Mouse (Mus musculus) layer of hippocampus, adult 8-10 months (tissue): ENCODE measurements at regions not wholly inside any gene's neighbourhood (a gene's known extent, or its start where the extent isn't known, plus 50 kb on each side); places are given as distances from the start of the nearest gene placed in this dataset.

ENCODE experiments used
- DNase-seq, 2 experiments: peaks; one replicate each; pipeline ENCODE4 v3.0.0; 2022; ENCODE audit warnings: low spot score in 2 of 2

DNA sequence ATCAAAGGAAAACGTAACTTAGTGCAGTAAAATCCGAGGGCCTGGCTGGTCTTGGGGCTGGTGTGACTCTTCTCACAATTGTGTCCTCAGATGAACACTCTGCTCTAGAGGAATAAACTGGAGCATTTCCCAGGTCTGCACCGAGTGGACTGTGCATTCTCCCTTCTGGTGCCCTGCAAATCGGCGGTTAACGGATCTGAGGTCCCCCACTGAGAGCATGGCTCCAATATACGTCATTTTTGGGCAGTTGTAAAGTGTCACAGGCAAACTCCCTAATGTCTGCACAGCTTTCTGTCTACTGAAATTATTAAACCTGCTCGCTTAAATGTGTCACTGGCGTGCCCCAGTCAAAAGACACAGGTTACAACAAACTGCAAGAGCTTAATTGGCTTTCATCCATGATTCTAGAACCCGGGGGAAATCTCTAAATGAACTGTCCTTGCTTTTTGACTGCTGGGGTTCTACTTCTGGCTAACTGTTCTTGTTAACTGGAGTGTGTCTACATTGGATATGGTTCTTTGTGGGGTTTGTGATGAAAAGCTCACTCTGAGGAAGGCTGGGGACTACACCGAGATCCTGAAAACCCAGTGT is 93.7 kb upstream of the Gm47985 start:
- no peak for DNase-seq

DNA sequence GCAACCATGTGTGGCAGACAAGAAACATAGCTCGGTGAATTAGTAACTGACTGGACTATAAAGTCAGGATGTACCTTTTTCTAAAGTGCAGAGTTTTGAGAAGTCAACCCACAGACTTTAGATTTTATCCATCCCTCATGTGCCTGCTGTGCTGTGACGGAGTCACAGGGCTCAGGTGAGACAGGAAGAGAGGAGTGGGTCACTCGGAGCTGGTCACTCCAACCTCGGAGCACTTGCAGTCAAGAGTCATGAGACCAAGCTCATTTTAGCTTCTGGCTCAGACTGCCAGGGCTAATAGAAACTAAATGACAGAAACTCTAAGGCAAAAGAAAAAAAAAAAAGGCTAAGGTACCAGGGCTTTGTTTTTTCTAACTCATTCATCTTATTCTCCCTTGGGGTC is 90.3 kb upstream of the Gm47985 start:
- DNase-seq = no peak

DNA sequence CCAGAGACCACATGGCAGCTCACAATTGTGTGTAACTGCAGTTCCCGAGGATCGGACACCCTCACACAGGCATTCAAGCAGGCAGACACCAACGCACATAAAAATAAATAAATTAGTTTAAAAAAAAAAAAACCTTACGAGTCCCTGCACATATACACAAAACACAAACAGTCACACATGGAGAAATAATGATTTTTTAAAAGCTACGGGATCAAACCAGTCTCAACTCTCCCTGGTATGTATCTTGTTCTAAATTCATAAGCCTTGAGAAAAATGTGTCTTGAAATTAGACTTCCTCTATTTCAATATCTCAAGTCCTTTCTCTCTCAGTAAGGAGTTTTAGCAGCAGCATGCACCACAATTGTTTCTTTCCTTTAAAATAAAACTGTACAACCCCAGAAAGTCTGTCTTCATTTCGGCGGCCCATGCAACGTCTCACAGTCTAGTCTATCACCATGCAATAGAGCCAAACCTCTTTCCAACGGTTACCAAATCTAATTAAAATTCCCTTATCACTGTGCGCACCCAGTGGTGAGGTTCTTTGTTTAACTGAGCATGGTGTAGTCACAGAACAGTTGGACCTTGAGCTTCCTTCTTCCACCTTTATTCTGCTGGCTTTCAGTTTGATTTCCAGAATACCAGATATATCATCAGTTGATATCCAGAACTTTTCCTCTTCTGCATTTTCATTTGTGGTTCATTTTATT is 86.8 kb upstream of the Gm47985 start:
- DNase-seq = no peak

DNA sequence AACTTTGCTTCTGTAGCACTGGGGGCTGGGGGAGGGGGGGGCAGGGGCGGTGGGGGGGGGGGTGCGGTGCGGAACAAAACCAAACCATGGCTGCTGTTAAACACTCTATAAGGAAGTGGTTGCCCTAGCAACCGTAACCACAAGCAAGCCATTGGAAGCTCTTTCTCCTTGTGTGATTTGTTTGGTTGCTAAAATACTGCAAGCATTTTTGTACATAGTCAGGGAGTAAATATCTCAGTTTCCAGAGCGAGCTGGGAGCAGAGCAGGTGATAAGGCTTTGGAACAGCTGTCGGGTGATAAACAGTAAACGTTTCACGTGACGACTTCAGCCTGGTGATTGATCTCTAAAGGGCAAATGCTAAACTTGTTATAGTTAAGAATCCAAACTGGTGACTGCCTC is 86.3 kb upstream of the Gm47985 start:
- DNase-seq = no peak

DNA sequence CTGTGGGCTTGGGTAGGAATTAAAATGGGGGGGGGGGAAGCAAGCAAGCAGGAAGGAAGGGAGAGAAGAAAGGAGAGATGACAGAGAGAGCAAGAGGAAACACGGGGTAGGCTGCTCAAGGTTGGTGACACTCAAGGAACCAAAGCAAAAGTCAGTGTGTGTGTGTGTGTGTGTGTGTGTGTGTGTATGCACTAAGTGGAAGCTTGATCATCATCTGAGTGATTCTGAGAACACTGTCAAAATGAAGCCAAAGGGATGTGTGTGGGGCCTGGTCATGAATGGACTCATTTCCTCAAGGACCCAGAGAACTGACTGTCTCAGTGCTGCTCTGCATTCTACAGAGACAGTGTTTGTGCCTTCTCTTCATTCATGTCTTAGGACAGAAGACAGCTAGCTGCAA is 84.8 kb upstream of the Gm47985 start:
- no peak for DNase-seq

DNA sequence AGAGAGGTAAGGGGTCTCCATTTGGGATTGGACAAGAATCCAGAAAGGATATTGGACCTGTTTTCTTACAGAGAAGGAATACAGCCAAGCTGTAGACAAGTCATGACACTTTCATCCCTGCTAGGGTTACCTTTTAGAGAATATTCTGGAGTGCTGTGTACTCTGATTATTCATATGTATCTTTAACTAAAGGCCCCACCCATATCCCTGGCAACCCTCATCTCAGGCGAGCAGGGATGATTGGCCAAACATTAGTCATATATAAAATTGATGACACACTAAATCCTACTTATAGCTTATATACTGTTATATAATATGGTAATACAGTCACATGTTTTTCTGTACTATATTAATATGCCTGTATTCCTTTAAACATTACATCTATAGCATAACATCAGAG is 83.6 kb upstream of the Gm47985 start:
- no peak for DNase-seq

DNA sequence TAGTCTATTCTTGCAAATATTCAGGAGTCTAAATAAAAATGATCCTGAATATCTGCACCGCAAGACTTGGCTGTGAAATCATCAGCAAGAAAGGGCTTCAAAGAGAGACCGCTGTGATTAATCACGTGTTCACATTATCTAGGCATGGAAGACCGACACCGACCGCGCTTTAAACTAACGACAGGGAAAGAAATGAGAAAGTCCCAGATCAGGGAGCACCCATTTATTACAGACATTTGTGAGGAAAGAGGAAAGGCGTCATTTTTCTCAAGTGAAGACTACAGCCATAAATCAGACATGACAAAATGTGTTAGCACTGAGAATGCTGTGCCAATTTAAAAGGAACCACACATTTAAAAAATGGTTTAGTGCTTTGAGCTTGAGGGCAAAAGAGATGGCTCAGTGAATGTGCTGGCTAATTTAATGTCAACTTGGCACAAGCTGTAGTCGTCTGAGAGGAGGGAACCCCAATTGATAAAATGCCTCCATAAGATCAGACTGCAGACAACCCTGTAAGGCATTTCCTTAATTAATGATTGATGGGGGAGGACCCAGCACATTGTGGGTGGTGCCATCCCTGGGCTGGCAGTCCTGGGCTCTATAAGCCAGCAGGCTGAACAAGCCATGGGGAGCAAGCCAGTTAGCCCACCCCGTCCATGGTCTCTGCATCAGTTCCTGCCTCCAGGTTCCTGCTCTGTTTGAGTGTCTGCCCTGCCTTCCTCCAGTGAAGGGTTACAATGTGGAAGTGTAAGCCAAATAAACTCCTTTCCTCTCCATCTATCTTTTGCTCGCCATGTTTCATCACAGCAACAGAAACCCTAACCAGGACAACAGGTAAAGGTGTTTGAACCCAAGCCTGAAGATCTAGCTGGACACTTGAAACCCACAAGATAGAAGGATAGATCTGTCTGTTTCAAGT is 81.5 kb upstream of the Gm47985 start:
- DNase-seq = no peak

DNA sequence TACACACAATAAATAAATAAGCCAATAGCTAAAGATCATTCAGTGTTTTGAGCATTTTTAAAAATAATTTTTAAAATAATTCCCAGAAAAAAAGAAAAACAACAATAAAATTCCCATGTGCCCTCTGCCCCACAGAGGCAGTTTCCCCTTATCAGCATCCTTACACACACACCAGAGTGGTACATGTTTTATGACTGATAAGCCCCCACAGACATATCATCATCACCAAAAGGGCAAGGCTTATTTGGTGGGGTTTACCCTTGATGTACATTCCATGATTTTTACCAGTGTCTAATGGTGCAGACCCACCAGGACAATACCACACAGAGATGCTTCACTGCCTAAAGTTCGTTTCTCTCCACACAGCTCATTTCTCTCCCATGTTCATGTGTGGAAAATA is 80.8 kb upstream of the Gm47985 start:
- no peak for DNase-seq

DNA sequence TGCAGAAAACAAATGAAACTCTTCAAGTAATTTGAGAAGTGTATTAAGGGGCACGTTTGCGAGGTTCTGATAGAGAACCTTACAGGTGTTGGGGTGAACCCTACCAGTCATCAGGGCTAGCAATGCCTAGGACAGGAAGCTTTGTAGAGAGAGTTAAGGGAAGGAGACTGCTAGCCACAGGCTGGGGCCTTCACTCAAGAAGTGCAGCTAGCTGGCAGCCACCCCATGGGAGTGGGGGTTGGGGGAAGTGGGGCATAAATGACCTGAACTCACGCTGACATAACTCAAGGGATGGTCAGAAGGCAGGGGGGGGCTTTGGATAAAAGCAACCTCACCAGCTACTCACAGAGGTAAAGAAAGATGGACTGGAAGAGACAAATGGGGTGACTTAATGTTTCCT is 80.3 kb upstream of the Gm47985 start:
- DNase-seq = no peak

DNA sequence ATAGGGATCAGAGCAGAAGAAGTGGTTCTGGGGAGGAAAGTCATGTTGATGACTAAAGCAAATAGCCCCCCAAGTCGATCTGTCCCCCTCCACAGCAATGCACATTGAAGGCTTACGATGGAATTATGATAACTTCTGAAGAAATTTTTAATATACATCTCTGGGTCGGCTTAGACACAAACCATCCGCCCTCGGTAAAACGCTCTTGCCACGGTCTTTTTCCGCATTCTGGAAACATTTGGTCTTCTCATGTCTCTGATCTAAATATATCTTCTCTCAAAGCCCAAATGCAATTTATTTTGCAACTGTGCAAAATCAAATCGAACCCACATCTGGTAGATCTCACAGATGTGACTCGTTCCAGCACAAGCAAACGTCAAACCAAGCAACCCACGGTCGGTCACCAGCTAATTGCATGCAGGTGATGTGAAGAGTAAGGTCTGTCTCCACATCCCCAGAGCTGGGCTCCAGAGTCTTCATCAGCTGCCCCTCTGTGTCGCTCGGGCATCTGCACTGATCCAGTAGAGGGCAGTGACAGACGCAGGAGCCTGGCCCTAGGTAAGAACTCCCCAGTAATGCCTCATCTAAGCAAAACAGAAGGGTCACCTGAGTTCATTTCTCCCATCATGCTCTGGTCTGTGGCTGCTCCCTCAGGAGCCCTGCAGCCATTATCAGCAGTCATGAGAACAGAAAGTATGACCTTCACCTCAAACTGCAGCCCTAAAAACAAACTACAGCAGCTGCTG is 79.5 kb upstream of the Gm47985 start:
- no peak for DNase-seq

DNA sequence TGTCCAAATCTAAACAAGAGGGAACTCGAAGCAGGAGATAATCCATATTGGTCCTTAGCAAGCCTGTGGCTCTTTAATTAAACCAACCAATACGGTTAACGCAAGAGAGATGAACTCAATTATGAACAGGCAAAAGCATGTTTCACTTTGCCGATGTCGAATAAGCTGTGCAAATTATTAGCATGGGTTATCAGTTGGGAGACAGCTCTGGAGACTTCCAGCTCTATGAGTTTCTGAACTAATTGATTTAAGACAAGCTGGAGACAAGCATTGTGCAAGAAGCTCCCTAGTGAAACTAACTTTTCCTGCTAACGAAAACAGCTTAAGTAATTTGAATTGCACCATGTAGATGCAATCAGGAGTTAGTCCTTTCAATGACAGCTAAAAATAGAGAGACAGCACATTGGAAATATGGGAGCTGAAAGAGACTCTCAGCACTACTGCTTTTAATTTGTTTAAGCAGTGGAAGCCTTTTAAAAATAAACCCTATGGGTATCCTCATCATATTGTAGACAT is 78.8 kb upstream of the Gm47985 start:
- DNase-seq = no peak

DNA sequence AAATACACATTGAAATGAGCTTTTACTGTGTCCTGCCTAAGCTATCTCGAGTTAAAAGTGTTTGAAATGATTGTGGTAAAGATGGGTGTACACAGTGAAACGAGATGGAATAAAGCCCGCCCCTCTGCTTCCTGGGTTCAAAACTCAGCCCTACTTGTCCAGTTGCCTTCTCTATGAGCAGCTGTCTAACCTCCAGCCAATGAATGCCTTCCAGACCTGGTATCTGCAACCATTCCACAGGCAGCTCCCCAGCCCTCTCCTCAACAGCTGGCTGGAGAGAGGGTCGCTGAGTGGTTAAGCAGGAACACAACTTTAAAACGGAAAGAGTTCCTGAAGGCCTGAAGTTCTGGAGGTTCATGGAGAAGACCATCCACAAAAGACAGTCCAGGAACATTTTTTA is 78.0 kb upstream of the Gm47985 start:
- DNase-seq = no peak

DNA sequence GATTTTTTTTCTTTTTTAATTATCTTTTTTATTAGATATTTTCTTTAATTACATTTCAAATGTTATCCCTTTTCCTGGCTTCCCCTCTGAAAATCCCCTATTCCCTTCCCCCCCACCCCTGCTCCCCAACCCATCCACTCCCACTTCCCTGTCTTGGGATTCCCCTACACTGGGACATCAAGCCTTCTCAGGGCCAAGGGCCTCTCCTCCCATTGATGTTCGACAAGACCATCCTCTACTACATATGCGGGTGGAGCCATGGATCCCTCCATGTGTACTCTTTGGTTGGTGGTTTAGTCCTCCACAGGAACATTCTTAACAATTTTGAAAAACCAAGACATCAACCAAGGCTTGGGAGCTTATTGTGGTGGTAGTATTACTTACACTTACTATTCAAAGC is 77.5 kb upstream of the Gm47985 start:
- DNase-seq = no peak

DNA sequence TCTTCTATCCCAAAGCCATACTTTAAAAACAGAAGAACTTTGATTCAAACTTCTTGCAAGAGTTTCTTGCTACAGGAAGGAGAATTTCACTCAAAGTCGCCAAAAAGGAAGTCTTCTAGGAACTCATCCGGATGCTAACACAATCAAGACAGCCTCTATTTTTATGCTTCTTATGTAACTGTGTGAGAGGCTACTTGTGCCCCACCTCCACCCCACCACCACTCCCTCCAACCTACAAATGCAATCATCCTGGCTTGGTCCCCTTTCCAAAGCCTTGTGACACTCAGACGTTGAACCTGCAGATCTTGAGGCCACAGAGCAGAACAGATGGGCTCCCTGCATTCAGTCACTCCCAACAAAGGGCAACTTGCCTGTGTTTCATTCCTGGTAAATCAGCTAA is 77.1 kb upstream of the Gm47985 start:
- DNase-seq = no peak

DNA sequence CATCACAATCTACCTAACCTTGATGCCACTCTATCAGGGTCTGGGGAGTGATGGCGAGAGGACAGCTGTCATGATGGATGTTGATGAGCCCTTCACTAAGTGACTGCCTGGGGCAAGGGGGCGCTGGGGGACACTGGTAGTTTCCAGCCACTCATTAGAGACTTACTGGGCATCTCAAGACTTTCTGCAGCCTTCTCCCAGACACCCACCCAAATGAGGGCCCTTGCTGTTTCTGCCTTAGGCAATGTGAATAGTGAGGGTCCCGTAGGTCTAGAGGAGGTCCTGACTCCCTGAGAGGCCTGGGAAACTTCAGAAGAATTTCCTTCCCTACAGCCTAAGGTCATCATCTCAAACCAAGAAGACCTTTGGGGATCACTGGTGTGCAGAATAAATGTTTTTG is 74.9 kb upstream of the Gm47985 start:
- DNase-seq = no peak

DNA sequence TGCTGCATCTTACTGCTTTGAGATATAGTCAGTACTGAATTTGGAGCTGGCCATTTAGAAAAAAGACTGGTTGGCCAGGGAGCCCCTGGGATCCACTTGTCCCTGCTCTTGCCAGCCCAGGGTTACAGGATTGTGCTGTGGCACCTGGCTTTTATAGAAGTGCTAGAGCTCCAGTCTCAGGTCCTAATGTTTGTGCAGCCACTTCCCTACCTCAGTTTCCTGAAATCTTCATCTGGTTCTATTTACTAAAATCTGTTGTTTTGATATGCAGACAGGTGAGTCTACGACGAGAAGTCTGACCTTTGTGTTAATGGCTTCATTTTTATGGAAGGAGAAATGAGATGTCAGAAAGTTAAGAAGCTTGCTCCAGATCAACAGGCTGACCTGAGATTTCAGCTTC is 73.0 kb upstream of the Gm47985 start:
- DNase-seq = no peak

DNA sequence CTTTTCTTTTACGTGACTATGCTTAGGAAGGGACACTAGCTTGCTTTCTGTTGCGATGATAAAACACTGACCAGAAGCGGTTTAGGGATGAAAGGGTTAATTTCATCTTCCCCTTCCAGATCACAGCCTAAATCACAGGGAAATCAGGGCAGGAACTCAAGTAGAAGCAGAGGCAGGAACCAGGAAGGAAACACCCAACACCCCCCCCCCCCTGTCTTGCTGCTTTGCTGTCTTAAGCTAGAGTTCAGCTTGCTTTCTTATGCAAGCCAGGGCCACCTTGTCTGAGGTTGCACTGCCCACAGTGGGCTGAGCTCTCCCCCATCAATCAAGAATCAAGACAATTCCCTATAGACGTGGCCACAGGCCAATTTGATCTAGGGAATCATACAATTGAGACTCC is 71.9 kb upstream of the Gm47985 start:
- no peak for DNase-seq

DNA sequence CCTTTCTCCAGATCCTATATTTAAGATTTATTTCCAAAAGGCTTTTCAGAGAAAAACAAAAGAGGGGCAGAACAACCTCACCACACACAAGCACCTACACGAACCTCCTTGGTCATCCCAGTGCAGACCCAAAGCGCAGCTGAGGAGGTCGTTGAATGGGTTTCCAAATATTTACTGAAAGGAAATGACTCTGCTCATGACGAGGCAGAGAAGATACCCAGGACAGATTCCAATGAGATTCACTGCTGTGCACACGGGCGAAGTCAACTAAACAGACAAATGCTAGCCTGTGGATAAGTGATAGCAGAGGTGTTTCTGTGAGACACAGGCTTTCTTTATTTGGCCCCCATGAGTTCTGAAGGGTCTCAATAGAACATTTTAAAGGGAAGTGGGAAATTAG is 70.7 kb upstream of the Gm47985 start:
- DNase-seq = no peak

DNA sequence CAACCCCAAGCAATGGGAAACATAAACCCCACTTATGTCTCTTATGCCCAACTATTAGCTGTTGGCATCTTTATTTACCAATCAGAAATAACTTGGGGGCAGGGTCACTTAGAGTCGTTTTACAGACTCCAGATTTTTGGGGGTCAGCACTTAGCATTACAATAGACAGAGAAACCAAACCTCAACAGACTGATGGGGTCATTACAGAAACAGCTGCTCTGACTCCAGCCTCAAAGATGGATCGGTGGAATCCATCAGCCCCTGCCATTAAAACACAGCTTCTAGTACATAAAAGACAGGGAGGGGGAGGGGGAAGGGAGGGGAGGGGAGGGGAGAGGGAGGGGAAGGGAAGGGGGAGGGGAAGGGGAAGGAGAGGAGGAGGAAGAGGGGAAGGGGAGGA is 69.9 kb upstream of the Gm47985 start:
- DNase-seq = no peak

DNA sequence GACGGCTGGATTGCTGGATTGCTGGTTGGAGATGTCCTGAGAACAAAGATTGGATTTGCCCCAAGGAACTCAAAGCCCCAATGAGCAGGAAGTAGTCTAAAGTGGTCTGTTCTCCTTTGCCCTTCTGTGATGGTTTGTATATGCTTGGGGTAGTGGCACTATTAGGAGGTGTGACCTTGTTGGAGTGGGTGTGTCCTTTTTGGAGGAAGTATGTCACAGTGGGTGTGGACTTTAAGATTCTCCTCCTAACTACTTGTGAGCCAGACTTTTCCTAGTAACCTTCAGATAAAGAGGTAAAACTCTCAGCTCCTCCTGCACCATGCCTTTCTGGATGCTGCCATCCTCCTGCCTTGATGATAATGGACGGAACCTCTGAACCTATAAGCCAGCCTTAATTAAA is 69.1 kb upstream of the Gm47985 start:
- DNase-seq = no peak

DNA sequence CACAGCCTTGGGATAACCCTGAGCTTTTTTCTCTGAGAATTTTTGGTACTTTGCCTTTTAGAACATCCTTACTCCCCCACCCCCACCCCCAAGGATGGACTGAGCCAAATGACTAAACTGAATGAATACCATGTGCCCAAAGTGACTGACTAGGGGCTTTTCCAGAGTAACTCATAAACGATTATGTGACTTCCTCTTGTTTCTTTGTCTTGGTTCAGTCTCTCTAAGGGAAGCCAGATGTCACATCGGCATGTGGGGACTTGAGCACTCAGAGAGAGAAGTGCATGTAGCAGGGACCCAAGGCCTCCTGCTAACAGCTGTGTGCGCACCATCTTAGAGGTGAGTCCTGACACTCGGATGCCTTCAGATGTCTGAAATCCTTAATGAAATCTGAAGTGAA is 63.8 kb upstream of the Gm47985 start:
- no peak for DNase-seq

DNA sequence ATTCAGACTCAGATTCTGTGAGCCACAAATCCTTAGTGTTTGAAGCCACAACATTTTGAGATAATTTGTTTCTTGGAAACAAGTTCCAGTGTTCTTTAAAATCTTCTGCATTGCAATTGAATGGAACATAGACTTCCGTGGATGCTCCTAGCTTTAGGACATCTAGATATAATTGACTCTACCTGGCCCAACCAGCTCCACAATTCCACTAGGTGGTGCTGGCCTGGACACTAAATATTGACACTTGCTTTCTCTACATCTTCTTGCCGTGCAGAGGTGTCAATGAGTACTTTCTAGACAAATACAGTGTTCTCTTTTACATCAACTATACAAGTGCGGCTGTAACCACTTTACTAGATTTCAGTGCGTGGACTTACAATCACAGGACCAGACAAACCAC is 63.4 kb upstream of the Gm47985 start:
- no peak for DNase-seq
